Mouse (Mus musculus) kidney, adult 2 months (tissue): ENCODE data around the gene Slc7a14. TPM values are rescaled to one million over a fixed set of nuclear protein-coding genes. Genes with fewer than 3 reads are reported as not detected.

Experiments used
- DNase-seq: peaks from one replicate; pipeline ENCODE4 v3.0.0; 2021
- H3K27ac ChIP-seq: fragments of 200-500 bp; 2 replicates; pipeline ENCODE4 v1.5.1; 2012; ENCODE audit warnings: low read depth, low read length, control low read depth, inconsistent platforms; ENCODE audit not compliant: insufficient read depth
- H3K27me3 ChIP-seq: fragments of 200-500 bp; replicated peaks from 2 replicates; pipeline ENCODE4 v1.6.1; 2012; ENCODE audit warnings: mild to moderate bottlenecking, moderate library complexity, low read length, inconsistent platforms; ENCODE audit not compliant: control insufficient read depth, insufficient read depth
- H3K36me3 ChIP-seq: fragments of 200-500 bp; 2 replicates; pipeline ENCODE4 v1.6.1; 2012; ENCODE audit warnings: mild to moderate bottlenecking, moderate library complexity, low read length, inconsistent platforms; ENCODE audit not compliant: control insufficient read depth, insufficient read depth
- H3K4me1 ChIP-seq: fragments of 200-500 bp; 2 replicates; pipeline ENCODE4 v1.6.1; 2011; ENCODE audit warnings: low read length; ENCODE audit not compliant: control insufficient read depth, insufficient read depth
- H3K4me3 ChIP-seq: fragments of 200-500 bp; 2 replicates; pipeline ENCODE4 v1.5.1; 2011; ENCODE audit warnings: mild to moderate bottlenecking, low read depth, low read length, control low read depth; ENCODE audit not compliant: insufficient read depth
- CTCF ChIP-seq: fragments of 200-500 bp; conservative IDR thresholded peaks from 2 replicates; pipeline ENCODE4 v1.5.1; 2011; ENCODE audit warnings: low read depth, mild to moderate bottlenecking, control low read depth, low read length, moderate library complexity, mixed read lengths; ENCODE audit not compliant: insufficient read depth, insufficient read length
- POLR2A ChIP-seq: fragments of 200-500 bp; IDR thresholded peaks from one replicate; pipeline ENCODE4 v1.6.1; 2011; ENCODE audit warnings: low read depth, low read length, control low read depth
- WGBS: fragments of 180-500 bp; shearing (Covaris S2); methylation state at CpG from one replicate; pipeline ENCODE4 v1.1.7; 2018; 5-methylcytosine and 5-hydroxymethylcytosine counted together
- polyA plus RNA-seq: library from polyadenylated mRNA; depleted of rRNA; stranded (reverse); fragments of >200 nt; gene quantifications from 2 replicates; pipeline ENCODE4 v1.2.3, GENCODE M21; 2012

The Slc7a14 gene
- polyA plus RNA-seq, 1 experiment, result 0.13 TPM

- H3K27me3 ChIP-seq, result no peaks in the 10 kb centered on the region; the same call in 1 of the 2 replicates
- H3K4me1 ChIP-seq, result no peaks in the 10 kb centered on the region
- no peak overlapping the region for H3K4me3 ChIP-seq
- WGBS, result 85% methylated on average over 4 of the region's 4 CpGs
- H3K27ac ChIP-seq, result no peak overlapping the region
- TF ChIP-seq POLR2A (no peak), CTCF (no peak)
- H3K36me3 ChIP-seq, result no peaks in the 10 kb centered on the region
- DNase-seq, result no peak
Observed at GRCm38 (mm10) chr3:31220040-31220439, 90.1 kb downstream of the Slc7a14 start.

GRCm38 (mm10) chr3:31219483-31219882 lies 90.7 kb downstream of the Slc7a14 start:
- TF ChIP-seq CTCF (no peak), POLR2A (no peak)
- Histone ChIP-seq H3K27me3 (no peaks in the 10 kb centered on the region; the same call in 1 of the 2 replicates), H3K27ac (no peak overlapping the region), H3K4me1 (no peaks in the 10 kb centered on the region), H3K36me3 (no peaks in the 10 kb centered on the region), H3K4me3 (no peak overlapping the region)
- 62% methylated on average over 7 of the region's 7 CpGs for WGBS
- no peak for DNase-seq

- no peaks in the 10 kb centered on the region for H3K36me3 ChIP-seq
- TF ChIP-seq POLR2A (no peak), CTCF (no peak)
- WGBS, result 49% methylated on average over 10 of the region's 10 CpGs
- H3K4me1 ChIP-seq, result 0 out of 2 replicates have a peak, but pooled peaks cover under 1% of the 10 kb centered on the region
- no peak overlapping the region for H3K4me3 ChIP-seq
- H3K27ac ChIP-seq, result no peak overlapping the region
- H3K27me3 ChIP-seq, result no peaks in the 10 kb centered on the region; the same call in 1 of the 2 replicates
- no peak for DNase-seq
Observed at GRCm38 (mm10) chr3:31217523-31217922, 92.7 kb downstream of the Slc7a14 start.

GRCm38 (mm10) chr3:31213802-31214201 lies 96.4 kb downstream of the Slc7a14 start:
- no peak for DNase-seq
- peaks cover 4% of the 10 kb centered on the region; the same call in 1 of the 2 replicates for H3K4me1 ChIP-seq
- no peaks in the 10 kb centered on the region; the same call in 1 of the 2 replicates for H3K27me3 ChIP-seq
- no peak overlapping the region for H3K4me3 ChIP-seq
- TF ChIP-seq CTCF (no peak), POLR2A (no peak)
- no peaks in the 10 kb centered on the region for H3K36me3 ChIP-seq
- WGBS, result 53% methylated on average over 3 of the region's 3 CpGs
- no peak overlapping the region for H3K27ac ChIP-seq

DNA sequence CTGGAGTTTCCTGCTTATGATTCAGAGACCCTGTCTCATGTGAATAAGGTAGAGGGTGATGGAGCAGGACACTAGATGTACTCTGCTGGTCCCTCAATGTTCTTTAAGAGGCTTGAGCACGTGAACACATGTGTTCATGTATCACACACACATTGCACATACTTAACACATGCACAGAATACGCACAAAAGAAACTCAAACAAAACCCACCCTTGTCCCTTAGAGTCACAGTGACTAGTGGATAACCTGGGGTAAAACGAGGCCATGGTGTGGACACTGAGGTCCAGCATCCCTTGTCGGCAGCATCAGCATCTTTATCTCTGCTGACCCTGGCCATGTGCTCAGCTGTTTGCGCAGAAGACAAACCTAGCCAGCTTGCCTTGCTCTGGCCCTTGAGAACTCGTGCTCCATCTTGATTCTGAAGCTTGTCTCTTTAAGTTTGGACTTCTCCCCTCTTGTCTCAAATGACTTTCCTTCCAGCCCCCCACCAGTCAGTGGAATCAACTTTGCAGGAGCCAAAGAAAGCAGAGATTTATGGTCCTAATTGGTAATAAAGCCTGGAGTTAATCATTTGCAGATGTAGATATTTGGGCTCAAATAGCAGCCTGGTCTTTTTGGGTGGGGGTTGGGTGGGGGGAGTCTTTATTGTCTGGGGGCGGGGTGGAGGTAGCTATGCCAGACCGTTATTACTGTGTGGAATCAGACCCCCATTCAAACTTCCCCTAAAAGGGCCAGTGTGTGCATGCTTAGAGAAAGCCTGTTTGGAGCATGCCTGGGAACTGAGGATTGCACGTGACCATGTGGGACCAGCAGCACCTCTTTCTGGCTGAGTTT lies 97.8 kb downstream of the Slc7a14 start:
- H3K4me1 ChIP-seq, result peaks cover 4% of the 10 kb centered on the region; the same call in 1 of the 2 replicates
- DNase-seq, result no peak
- H3K27ac ChIP-seq, result no peak overlapping the region
- 46% methylated on average over 9 of the region's 9 CpGs for WGBS
- H3K4me3 ChIP-seq, result no peak overlapping the region
- TF ChIP-seq CTCF (no peak), POLR2A (no peak)
- H3K27me3 ChIP-seq, result no peaks in the 10 kb centered on the region; the same call in 1 of the 2 replicates
- H3K36me3 ChIP-seq, result no peaks in the 10 kb centered on the region

DNA sequence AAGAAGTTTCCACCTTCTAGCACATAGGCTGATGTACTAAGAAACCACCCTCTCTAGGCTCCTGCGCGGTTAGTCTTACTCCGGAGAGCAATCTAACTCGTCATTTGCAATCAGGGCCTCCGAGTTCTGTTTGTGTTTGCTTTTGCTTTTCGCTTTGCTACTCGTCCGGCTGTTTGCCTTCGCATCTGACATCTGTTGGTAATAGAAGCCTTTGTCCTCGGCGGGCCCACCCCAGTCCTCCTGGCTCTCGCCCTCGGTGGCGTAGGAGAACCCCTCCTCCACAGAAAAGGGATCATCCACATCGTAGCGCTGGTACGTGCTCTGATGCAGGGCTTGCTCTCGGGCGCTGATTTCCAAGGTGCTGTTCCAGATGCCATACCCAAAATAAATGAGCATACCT lies 101.2 kb downstream of the Slc7a14 start:
- WGBS, result 33% methylated on average over 19 of the region's 19 CpGs
- TF ChIP-seq POLR2A, result no peak
- TF ChIP-seq CTCF, result no peak
- H3K4me1 ChIP-seq, result peaks cover 4% of the 10 kb centered on the region; the same call in 1 of the 2 replicates
- H3K36me3 ChIP-seq, result no peaks in the 10 kb centered on the region
- no peak overlapping the region for H3K27ac ChIP-seq
- no peak for DNase-seq
- H3K27me3 ChIP-seq, result no peaks in the 10 kb centered on the region
- H3K4me3 ChIP-seq, result no peak overlapping the region

GRCm38 (mm10) chr3:31208458-31208994 lies 101.7 kb downstream of the Slc7a14 start:
- Histone ChIP-seq H3K27me3 (no peaks in the 10 kb centered on the region), H3K27ac (no peak overlapping the region), H3K4me3 (no peak overlapping the region), H3K36me3 (no peaks in the 10 kb centered on the region), H3K4me1 (peaks cover 4% of the 10 kb centered on the region; the same call in 1 of the 2 replicates)
- no peak for DNase-seq
- WGBS, result 20% methylated on average over 6 of the region's 6 CpGs
- TF ChIP-seq CTCF, result no peak
- TF ChIP-seq POLR2A, result no peak
